ENCODE assay signal across 9 mouse cellular contexts in the genomic region with DNA sequence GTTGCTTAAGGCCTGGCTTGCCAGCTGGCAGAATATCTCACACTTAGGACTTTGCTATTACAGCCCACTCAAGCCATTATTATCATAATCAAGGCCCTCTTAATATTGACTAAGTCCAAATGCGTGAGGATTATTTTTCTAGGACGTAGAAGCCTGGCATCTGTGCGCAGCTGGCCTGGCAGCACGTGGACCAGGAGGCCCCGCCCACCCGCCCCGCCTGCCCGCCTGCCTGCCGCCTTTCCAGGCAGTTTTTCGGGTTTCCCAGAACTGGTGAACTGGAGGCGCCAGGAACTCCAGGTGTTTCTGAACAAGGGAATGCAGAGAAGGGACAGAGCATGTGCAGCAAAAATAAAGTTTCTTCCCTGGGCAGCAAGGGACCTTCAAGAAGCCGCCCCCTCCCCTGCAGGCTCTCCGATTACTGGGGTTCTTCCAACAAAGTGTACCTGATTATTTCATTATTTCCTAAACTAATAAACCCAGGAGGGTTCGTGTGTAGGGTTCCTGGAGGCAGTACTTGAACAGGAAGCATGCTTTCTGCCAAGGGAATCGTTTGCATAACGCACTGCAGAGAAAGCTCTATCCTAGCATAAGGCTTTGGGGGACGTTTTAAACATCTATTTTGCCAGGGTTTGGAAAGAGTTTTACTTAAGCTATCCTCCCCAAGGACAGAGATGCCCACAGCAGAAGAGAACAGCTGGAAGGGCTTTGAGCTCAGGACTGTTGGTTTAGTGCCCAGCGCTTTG. TPM values are rescaled to one million over a fixed set of nuclear protein-coding genes. Genes with fewer than 3 reads are reported as not detected.
DNase-seq lines count a peak whose midpoint lies in the region; ATAC-seq and TF ChIP-seq lines count a peak whose summit lies in the region.
"Had no signal": no experiment of that assay in that cellular context is flagged by ENCODE, and none has a peak within 500 bp of the region (broad histone marks: within the 10 kb centered on the region; RNA-seq: fewer than 3 reads in every experiment).

No protein-coding gene starts in this region.

- peak overlapping the region; percentile 48 for H3K4me2 ChIP-seq in intestine, embryonic 15.5 days (replicated peaks)
- H3K4me2 ChIP-seq in lung, embryonic 14.5 days = peak overlapping the region; percentile 49

- TF ChIP-seq CTCF in lung, embryonic 14.5 days (IDR thresholded peaks at IDR 0.05; ENCODE audit: low read depth) = no peak

- DNase-seq in adrenal gland, adult 2 months = peak; percentile 44
- no peak for DNase-seq in adrenal gland, adult 18-20 months (ENCODE audit: low spot score in 2 of 2)
- DNase-seq in gastrocnemius, postnatal 25 days = peak; percentile 53
- peak; percentile 74 for DNase-seq in lung, embryonic 14.5 days
- peak; percentile 61 for DNase-seq in retina, postnatal 1 day
- DNase-seq in thymus, postnatal 10 days (ENCODE audit: low spot score in 2 of 2) = no peak
- no peak for DNase-seq in right cerebral cortex, postnatal 4 days

- H3K9me3 ChIP-seq in intestine, embryonic 15.5 days = no peaks in the 10 kb centered on the region
- H3K9me3 ChIP-seq in lung, embryonic 14.5 days (ENCODE audit: low read depth, low read length) = no peaks in the 10 kb centered on the region

- no peaks in the 10 kb centered on the region for H3K36me3 ChIP-seq in intestine, embryonic 15.5 days
- H3K36me3 ChIP-seq in lung, embryonic 14.5 days (ENCODE audit: insufficient read depth) = no peaks in the 10 kb centered on the region

- H3K27me3 ChIP-seq in intestine, embryonic 15.5 days (replicated peaks) = no peaks in the 10 kb centered on the region
- no peaks in the 10 kb centered on the region for H3K27me3 ChIP-seq in lung, embryonic 14.5 days (ENCODE audit: insufficient read depth, low read length)

- no peak overlapping the region for H3K4me3 ChIP-seq in intestine, embryonic 15.5 days (replicated peaks)
- H3K4me3 ChIP-seq in lung, embryonic 14.5 days (ENCODE audit: low read depth, low read length) = no peak overlapping the region; the same call in 1 of the 2 replicates
- H3K4me3 ChIP-seq: myocyte had no signal

- peak overlapping the region; percentile 17; the same call in 1 of the 2 replicates for H3K9ac ChIP-seq in intestine, embryonic 15.5 days
- H3K9ac ChIP-seq in lung, embryonic 14.5 days = peak overlapping the region; percentile 13; the same call in 1 of the 2 replicates

- peak overlapping the region; percentile 55 for H3K27ac ChIP-seq in intestine, embryonic 15.5 days
- H3K27ac ChIP-seq in lung, embryonic 14.5 days (ENCODE audit: low read depth) = peak overlapping the region; percentile 87

- ATAC-seq in intestine, embryonic 15.5 days = peak; percentile 76
- peak; percentile 36 for ATAC-seq in lung, embryonic 14.5 days (ENCODE audit: insufficient read depth)

- H3K4me1 ChIP-seq in intestine, embryonic 15.5 days (replicated peaks) = peaks cover 12% of the 10 kb centered on the region
- peaks cover 12% of the 10 kb centered on the region for H3K4me1 ChIP-seq in lung, embryonic 14.5 days (ENCODE audit: insufficient read depth)

- WGBS in intestine, embryonic 15.5 days = 11% methylated on average over 18 of the region's 18 CpGs
- 10% methylated on average over 18 of the region's 18 CpGs for WGBS in lung, embryonic 14.5 days

RNA-seq across cellular contexts. Expression of gene Erp27, which starts 8.4 kb away (rescaled TPM):
- total RNA-seq in adrenal gland, adult 2 months (2021) = not detected
- not detected in 2 replicates for polyA plus RNA-seq in adrenal gland, adult 2 months (2012; rRNA removed)
- not detected for total RNA-seq in adrenal gland, adult 18-20 months (2021)
- total RNA-seq in gastrocnemius, postnatal 25 days (2021) = not detected
- polyA plus RNA-seq in intestine, embryonic 15.5 days (2015; fragmentation: Nextera tagmentation; extraction: Ambion mirVana) = 14.6 and 37.0 TPM in 2 replicates
- polyA plus RNA-seq in lung, embryonic 14.5 days (2014; fragmentation: Nextera tagmentation; extraction: Ambion mirVana) = 1.1 TPM in 2 replicates

RNA-seq across cellular contexts. Expression of gene Pde6h, which starts 10.1 kb away (rescaled TPM):
- 1 to 10 TPM in 1 of 2 experiments, not detected in 1; 1.7 TPM for total RNA-seq in adrenal gland, adult 2 months (2021)
- not detected in 2 replicates for polyA plus RNA-seq in adrenal gland, adult 2 months (2012; rRNA removed)
- not detected for total RNA-seq in adrenal gland, adult 18-20 months (2021)
- total RNA-seq in gastrocnemius, postnatal 25 days (2021) = not detected
- polyA plus RNA-seq in intestine, embryonic 15.5 days (2015; fragmentation: Nextera tagmentation; extraction: Ambion mirVana) = not detected in 2 replicates
- not detected in 2 replicates for polyA plus RNA-seq in lung, embryonic 14.5 days (2014; fragmentation: Nextera tagmentation; extraction: Ambion mirVana)

RNA-seq across cellular contexts. Expression of gene Arhgdib, which starts 28.1 kb away (rescaled TPM):
- 10 to 100 TPM; 24.7 to 32.7 TPM for total RNA-seq in adrenal gland, adult 2 months (2021)
- polyA plus RNA-seq in adrenal gland, adult 2 months (2012; rRNA removed) = 10.5 and 12.1 TPM in 2 replicates
- 10 to 100 TPM; 20.0 to 25.7 TPM for total RNA-seq in adrenal gland, adult 18-20 months (2021)
- total RNA-seq in gastrocnemius, postnatal 25 days (2021) = 10 to 100 TPM in 1 of 2 experiments, 1 to 10 TPM in 1; 6.3 to 12.1 TPM
- 44.5 and 47.8 TPM in 2 replicates for polyA plus RNA-seq in intestine, embryonic 15.5 days (2015; fragmentation: Nextera tagmentation; extraction: Ambion mirVana)
- 71.9 and 72.6 TPM in 2 replicates for polyA plus RNA-seq in lung, embryonic 14.5 days (2014; fragmentation: Nextera tagmentation; extraction: Ambion mirVana)

RNA-seq across cellular contexts. Expression of gene Mgp, which starts 37.9 kb away (rescaled TPM):
- 100 to 1,000 TPM; 171 to 192 TPM for total RNA-seq in adrenal gland, adult 2 months (2021)
- 227 and 304 TPM in 2 replicates for polyA plus RNA-seq in adrenal gland, adult 2 months (2012; rRNA removed)
- 100 to 1,000 TPM; 192 to 202 TPM for total RNA-seq in adrenal gland, adult 18-20 months (2021)
- total RNA-seq in gastrocnemius, postnatal 25 days (2021) = 100 to 1,000 TPM; 102 to 127 TPM
- 121 and 122 TPM in 2 replicates for polyA plus RNA-seq in intestine, embryonic 15.5 days (2015; fragmentation: Nextera tagmentation; extraction: Ambion mirVana)
- 768 and 894 TPM in 2 replicates for polyA plus RNA-seq in lung, embryonic 14.5 days (2014; fragmentation: Nextera tagmentation; extraction: Ambion mirVana)

RNA-seq across cellular contexts. Expression of gene Art4, which starts 56.0 kb away (rescaled TPM):
- total RNA-seq in adrenal gland, adult 2 months (2021) = 1 to 10 TPM; 4.8 to 6.4 TPM
- polyA plus RNA-seq in adrenal gland, adult 2 months (2012; rRNA removed) = 0.91 and 1.6 TPM in 2 replicates
- total RNA-seq in adrenal gland, adult 18-20 months (2021) = 1 to 10 TPM; 3.0 TPM
- under 1 TPM; 0.18 to 0.54 TPM for total RNA-seq in gastrocnemius, postnatal 25 days (2021)
- 4.2 and 4.8 TPM in 2 replicates for polyA plus RNA-seq in intestine, embryonic 15.5 days (2015; fragmentation: Nextera tagmentation; extraction: Ambion mirVana)
- polyA plus RNA-seq in lung, embryonic 14.5 days (2014; fragmentation: Nextera tagmentation; extraction: Ambion mirVana) = 3.3 and 3.6 TPM in 2 replicates
- polyA plus RNA-seq: myocyte had no signal

Comparison
In these comparisons a context has a peak if more than half of its experiments do, and no peak if none do; other contexts are left out.
1. DNase-seq: peak in adrenal gland, adult 2 months (single experiment), gastrocnemius, postnatal 25 days (single experiment), lung, embryonic 14.5 days (single experiment) and retina, postnatal 1 day (single experiment); none in adrenal gland, adult 18-20 months (0 of 2), thymus, postnatal 10 days (0 of 2) and right cerebral cortex, postnatal 4 days (single experiment).